Mouse (Mus musculus): ENCODE measurements around the gene Elof1. TPM values are rescaled to one million over a fixed set of nuclear protein-coding genes. Genes with fewer than 3 reads are reported as not detected.

The Elof1 gene
- polyA plus RNA-seq, 1 experiment from 2014 or later, result 152 TPM

DNA sequence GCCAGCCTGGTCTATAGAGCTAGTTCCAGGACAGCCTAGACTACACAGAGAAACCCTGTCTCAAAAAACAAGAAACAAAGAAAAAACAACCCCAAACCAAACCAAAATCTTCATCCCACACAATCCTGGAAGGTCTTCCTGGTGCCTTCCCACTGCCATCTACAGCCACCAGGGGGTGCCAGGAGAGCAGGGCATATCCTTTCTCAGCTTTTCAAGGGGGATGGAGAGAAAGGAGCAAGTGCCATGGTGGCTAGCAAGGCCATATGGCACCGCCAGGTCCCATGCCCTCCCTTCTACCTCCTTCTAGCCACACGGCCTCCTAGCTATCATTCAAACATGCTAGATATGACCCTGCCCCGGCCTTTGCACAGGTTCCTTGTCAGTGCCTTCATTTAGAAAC, 50.5 kb downstream of the Elof1 start:
- no peaks in the 10 kb centered on the region for H3K9me3 ChIP-seq (replicated peaks; ENCODE audit: control insufficient read depth, low read length)
- no peak overlapping the region for H3K9ac ChIP-seq (ENCODE audit: low read length)
- peaks cover 11% of the 10 kb centered on the region; the same call in 1 of the 2 replicates for H3K36me3 ChIP-seq (ENCODE audit: control insufficient read depth, insufficient read depth, low read length)
- no peak overlapping the region for H3K4me2 ChIP-seq (ENCODE audit: low read depth, low read length)
- no peak overlapping the region for H3K27ac ChIP-seq (ENCODE audit: low read length)
- peaks cover 8% of the 10 kb centered on the region; the same call in 1 of the 2 replicates for H3K4me1 ChIP-seq (ENCODE audit: control insufficient read depth, insufficient read depth, low read length)
- no peak for ATAC-seq (ENCODE audit: insufficient read depth, low FRiP score)
- H3K27me3 ChIP-seq (ENCODE audit: control insufficient read depth, insufficient read depth, low read length), result no peaks in the 10 kb centered on the region
- no peak overlapping the region for H3K4me3 ChIP-seq (replicated peaks; ENCODE audit: low read length)
- WGBS, result 67% methylated on average over 3 of the region's 3 CpGs

DNA sequence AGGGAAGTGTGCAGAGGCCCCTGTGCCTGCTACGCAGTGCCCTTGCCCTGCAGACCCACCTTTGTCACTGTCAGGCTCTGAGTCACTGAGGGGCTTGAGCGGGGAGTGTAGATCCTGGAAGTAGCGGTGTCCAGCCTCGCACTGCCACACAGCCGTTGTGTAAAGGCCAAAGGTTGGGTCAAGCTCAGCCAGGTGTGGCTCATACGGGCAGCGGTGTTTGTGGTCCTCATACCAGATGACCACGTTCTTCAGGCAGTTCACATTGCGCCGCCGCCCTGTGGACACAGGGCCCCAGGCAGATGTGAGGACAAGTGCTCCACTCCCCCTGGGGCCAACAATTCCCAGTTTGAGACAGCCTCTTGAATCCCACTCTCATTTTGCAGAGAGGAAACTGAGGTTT, 51.3 kb downstream of the Elof1 start:
- peaks cover 11% of the 10 kb centered on the region; the same call in 1 of the 2 replicates for H3K36me3 ChIP-seq (ENCODE audit: control insufficient read depth, insufficient read depth, low read length)
- ATAC-seq (ENCODE audit: insufficient read depth, low FRiP score), result no peak
- H3K4me2 ChIP-seq (ENCODE audit: low read depth, low read length), result no peak overlapping the region
- no peaks in the 10 kb centered on the region for H3K27me3 ChIP-seq (ENCODE audit: control insufficient read depth, insufficient read depth, low read length)
- H3K4me1 ChIP-seq (ENCODE audit: control insufficient read depth, insufficient read depth, low read length), result peaks cover 8% of the 10 kb centered on the region; the same call in 1 of the 2 replicates
- no peak overlapping the region for H3K27ac ChIP-seq (ENCODE audit: low read length)
- 88% methylated on average over 11 of the region's 11 CpGs for WGBS
- H3K9ac ChIP-seq (ENCODE audit: low read length), result no peak overlapping the region
- H3K4me3 ChIP-seq (replicated peaks; ENCODE audit: low read length), result no peak overlapping the region
- no peaks in the 10 kb centered on the region for H3K9me3 ChIP-seq (replicated peaks; ENCODE audit: control insufficient read depth, low read length)

GRCm38 (mm10) chr9:22064341-22064740, 52.6 kb downstream of the Elof1 start:
- H3K4me1 ChIP-seq (ENCODE audit: control insufficient read depth, insufficient read depth, low read length), result no peaks in the 10 kb centered on the region
- H3K27ac ChIP-seq (ENCODE audit: low read length), result no peak overlapping the region
- no peak for ATAC-seq (ENCODE audit: insufficient read depth, low FRiP score)
- 85% methylated on average over 3 of the region's 3 CpGs for WGBS
- H3K9ac ChIP-seq (ENCODE audit: low read length), result no peak overlapping the region
- H3K4me3 ChIP-seq (replicated peaks; ENCODE audit: low read length), result no peak overlapping the region
- H3K36me3 ChIP-seq (ENCODE audit: control insufficient read depth, insufficient read depth, low read length), result peaks cover 15% of the 10 kb centered on the region
- no peaks in the 10 kb centered on the region for H3K9me3 ChIP-seq (replicated peaks; ENCODE audit: control insufficient read depth, low read length)
- no peak overlapping the region for H3K4me2 ChIP-seq (ENCODE audit: low read depth, low read length)
- H3K27me3 ChIP-seq (ENCODE audit: control insufficient read depth, insufficient read depth, low read length), result no peaks in the 10 kb centered on the region

Small RNA genes lying within 50 kb of the gene (microRNA-seq; reads per million reads assigned to microRNA genes)
- 0.50 reads per million for gene Mir7084

Other genes with a start within 250 kb of the Elof1 start
- 106 and 130 TPM in 2 replicates for gene Rab3d, start 199.0 kb downstream of the Elof1 start, polyA plus RNA-seq (2015; fragmentation: Nextera tagmentation; extraction: Ambion mirVana)
- gene Ccdc159, start 189.7 kb downstream of the Elof1 start, polyA plus RNA-seq (2015; fragmentation: Nextera tagmentation; extraction: Ambion mirVana), result 3.4 and 4.6 TPM in 2 replicates
- 74.5 and 81.2 TPM in 2 replicates for gene Tmem205, start 189.6 kb downstream of the Elof1 start, polyA plus RNA-seq (2015; fragmentation: Nextera tagmentation; extraction: Ambion mirVana)
- gene Plppr2, start 180.1 kb downstream of the Elof1 start, polyA plus RNA-seq (2015; fragmentation: Nextera tagmentation; extraction: Ambion mirVana), result 6.9 and 7.1 TPM in 2 replicates
- 5.6 and 6.0 TPM in 2 replicates for gene Swsap1, start 161.4 kb downstream of the Elof1 start, polyA plus RNA-seq (2015; fragmentation: Nextera tagmentation; extraction: Ambion mirVana)
- 10.4 and 11.8 TPM in 2 replicates for gene Epor, start 153.7 kb downstream of the Elof1 start, polyA plus RNA-seq (2015; fragmentation: Nextera tagmentation; extraction: Ambion mirVana)
- 6.1 and 6.2 TPM in 2 replicates for gene Rgl3, start 127.7 kb downstream of the Elof1 start, polyA plus RNA-seq (2015; fragmentation: Nextera tagmentation; extraction: Ambion mirVana)
- 0.53 and 0.59 TPM in 2 replicates for gene Ccdc151, start 114.5 kb downstream of the Elof1 start, polyA plus RNA-seq (2015; fragmentation: Nextera tagmentation; extraction: Ambion mirVana)
- gene Prkcsh, start 114.4 kb downstream of the Elof1 start, polyA plus RNA-seq (2015; fragmentation: Nextera tagmentation; extraction: Ambion mirVana), result 102 TPM in 2 replicates
- 1.9 and 2.1 TPM in 2 replicates for gene Elavl3, start 65.1 kb downstream of the Elof1 start, polyA plus RNA-seq (2015; fragmentation: Nextera tagmentation; extraction: Ambion mirVana)
- gene Gm49318, start 45.9 kb downstream of the Elof1 start, polyA plus RNA-seq (2015; fragmentation: Nextera tagmentation; extraction: Ambion mirVana), result not detected in 2 replicates
- 11.2 and 11.7 TPM in 2 replicates for gene Zfp653, start 45.8 kb downstream of the Elof1 start, polyA plus RNA-seq (2015; fragmentation: Nextera tagmentation; extraction: Ambion mirVana)
- gene Ecsit, start 31.7 kb downstream of the Elof1 start, polyA plus RNA-seq (2015; fragmentation: Nextera tagmentation; extraction: Ambion mirVana), result 43.5 and 43.9 TPM in 2 replicates
- 505 and 582 TPM in 2 replicates for gene Cnn1, start 18.0 kb downstream of the Elof1 start, polyA plus RNA-seq (2015; fragmentation: Nextera tagmentation; extraction: Ambion mirVana)
- 42.2 and 45.3 TPM in 2 replicates for gene Acp5, start 18.5 kb upstream of the Elof1 start, polyA plus RNA-seq (2015; fragmentation: Nextera tagmentation; extraction: Ambion mirVana)
- gene Pigyl, start 39.7 kb upstream of the Elof1 start, polyA plus RNA-seq (2015; fragmentation: Nextera tagmentation; extraction: Ambion mirVana), result 90.4 and 93.4 TPM in 2 replicates
- gene Zfp872, start 70.9 kb upstream of the Elof1 start, polyA plus RNA-seq (2015; fragmentation: Nextera tagmentation; extraction: Ambion mirVana), result 1.0 and 1.9 TPM in 2 replicates
- 27.5 and 29.7 TPM in 2 replicates for gene Zfp809, start 108.5 kb upstream of the Elof1 start, polyA plus RNA-seq (2015; fragmentation: Nextera tagmentation; extraction: Ambion mirVana)
- 2.7 and 3.3 TPM in 2 replicates for gene Zfp599, start 142.7 kb upstream of the Elof1 start, polyA plus RNA-seq (2015; fragmentation: Nextera tagmentation; extraction: Ambion mirVana)
- 13.6 and 15.2 TPM in 2 replicates for gene Zfp810, start 190.5 kb upstream of the Elof1 start, polyA plus RNA-seq (2015; fragmentation: Nextera tagmentation; extraction: Ambion mirVana)

Measured in stomach, embryonic 16.5 days (tissue).